Mouse (Mus musculus) intestine, embryonic 14.5 days (tissue): ENCODE measurements around the gene Aldh1a3. TPM values are rescaled to one million over a fixed set of nuclear protein-coding genes. Genes with fewer than 3 reads are reported as not detected.

Experiments
- ATAC-seq: fragments of 200-750 bp; cut with Nextera tagmentation; replicated peaks from 2 replicates; pipeline ENCODE4 v1.8.0; 2017; ENCODE audit warnings: low read depth, moderate number of reproducible peaks, moderate TSS enrichment, moderate library complexity; ENCODE audit not compliant: low FRiP score, low TSS enrichment
- DNase-seq: peaks from one replicate; pipeline ENCODE4 v3.0.0-alpha.2; 2018; ENCODE audit warnings: low spot score
- H3K27ac ChIP-seq: fragments of 300-500 bp; sonication (generic); 2 replicates; pipeline ENCODE4 v1.5.1; 2014; ENCODE audit warnings: low read depth, mild to moderate bottlenecking, control low read depth
- H3K27me3 ChIP-seq: fragments of 300-500 bp; sonication (generic); replicated peaks from 2 replicates; pipeline ENCODE4 v1.6.1; 2014; ENCODE audit warnings: low read length, control low read depth; ENCODE audit not compliant: control insufficient read depth, insufficient read depth
- H3K36me3 ChIP-seq: fragments of 300-500 bp; sonication (generic); 2 replicates; pipeline ENCODE4 v1.6.1; 2014; ENCODE audit warnings: low read length, control low read depth; ENCODE audit not compliant: control insufficient read depth, insufficient read depth
- H3K4me1 ChIP-seq: fragments of 300-500 bp; sonication (generic); replicated peaks from 2 replicates; pipeline ENCODE4 v1.6.1; 2014; ENCODE audit warnings: low read length, control low read depth, mixed read lengths; ENCODE audit not compliant: control insufficient read depth, insufficient read depth
- H3K4me2 ChIP-seq: fragments of 300-500 bp; sonication (generic); 2 replicates; pipeline ENCODE4 v1.6.1; 2014; ENCODE audit warnings: low read length
- H3K4me3 ChIP-seq: fragments of 300-500 bp; sonication (generic); 2 replicates; pipeline ENCODE4 v1.5.1; 2014; ENCODE audit warnings: low read depth, low read length, control low read depth, mixed read lengths
- H3K9ac ChIP-seq: fragments of 300-500 bp; sonication (generic); 2 replicates; pipeline ENCODE4 v1.6.1; 2014; ENCODE audit warnings: mild to moderate bottlenecking, low read length
- H3K9me3 ChIP-seq: fragments of 300-500 bp; sonication (generic); 2 replicates; pipeline ENCODE4 v1.6.1; 2016; ENCODE audit warnings: low read length, control low read depth; ENCODE audit not compliant: control insufficient read depth
- WGBS: fragments of 180-500 bp; shearing (Covaris S2); extraction: QIAGEN DNeasy Blood & Tissue Kit; methylation state at CpG from one replicate; pipeline ENCODE4 v1.1.7; 2014; 5-methylcytosine and 5-hydroxymethylcytosine counted together
- polyA plus RNA-seq: library from polyadenylated mRNA; unstranded; fragments of >200 nt; fragmentation: Nextera tagmentation; extraction: Ambion mirVana; gene quantifications from 2 replicates; pipeline ENCODE4 v1.2.1, GENCODE M21; 2014

The Aldh1a3 gene
- polyA plus RNA-seq, 1 experiment from 2014 or later = 8.5 TPM

DNA sequence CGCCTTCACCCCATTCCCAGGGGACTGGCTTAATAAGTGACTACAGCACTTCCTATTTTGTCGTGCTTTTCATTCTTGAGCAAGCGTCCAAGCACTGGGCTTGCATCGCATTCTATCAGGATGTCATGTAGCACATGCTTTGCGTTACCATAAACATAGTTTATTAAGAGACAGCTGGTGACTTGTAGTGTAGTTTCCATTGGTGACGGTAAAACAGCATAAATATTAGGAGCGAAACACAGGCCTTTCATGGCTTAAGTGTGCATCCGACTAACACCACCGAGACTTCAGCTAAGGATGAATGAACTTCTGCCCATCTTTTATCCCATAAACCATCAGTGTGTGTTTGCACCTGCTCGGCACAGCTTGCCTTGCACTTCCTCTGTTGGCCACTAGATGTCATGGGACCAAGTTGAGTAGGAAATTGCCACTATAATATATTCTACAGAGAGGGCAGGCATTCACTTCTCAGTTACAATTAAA lies 7.2 kb upstream of the Aldh1a3 start:
- H3K9ac ChIP-seq = no peak overlapping the region
- DNase-seq = peak; percentile 85
- H3K4me2 ChIP-seq = no peak overlapping the region
- no peaks in the 10 kb centered on the region for H3K36me3 ChIP-seq
- H3K27ac ChIP-seq = no peak overlapping the region
- peaks cover 3% of the 10 kb centered on the region; the same call in 1 of the 2 replicates for H3K27me3 ChIP-seq
- ATAC-seq = peak; percentile 38; the same call in 1 of the 2 replicates
- 28% methylated on average over 10 of the region's 10 CpGs for WGBS
- H3K4me1 ChIP-seq = no peaks in the 10 kb centered on the region
- H3K9me3 ChIP-seq = no peaks in the 10 kb centered on the region
- H3K4me3 ChIP-seq = no peak overlapping the region

DNA sequence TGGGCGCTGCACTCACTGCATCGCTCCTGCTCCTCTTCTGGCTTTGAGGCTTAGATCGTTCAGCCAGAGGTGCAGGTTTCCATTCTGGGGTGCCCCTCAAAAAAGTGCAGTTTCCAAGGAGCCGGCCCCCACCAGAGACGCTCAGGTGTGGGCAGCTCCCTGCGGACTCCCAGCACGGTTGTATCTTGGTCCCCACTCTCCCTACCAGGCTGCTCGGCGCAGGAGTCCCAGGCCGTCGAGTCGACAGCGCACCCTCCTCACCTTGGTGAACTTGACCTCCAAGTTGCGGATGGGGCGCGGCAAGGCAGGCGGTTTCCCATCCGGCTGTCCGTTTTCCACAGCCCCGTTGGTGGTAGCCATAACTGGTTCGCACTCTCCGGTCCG lies 272 bp downstream of the Aldh1a3 start:
- H3K27me3 ChIP-seq = peaks cover 54% of the 10 kb centered on the region
- peak overlapping the region; percentile 98 for H3K4me2 ChIP-seq
- H3K4me1 ChIP-seq = peaks cover 6% of the 10 kb centered on the region; the same call in 1 of the 2 replicates
- H3K36me3 ChIP-seq = no peaks in the 10 kb centered on the region
- WGBS = 2% methylated on average over 23 of the region's 23 CpGs
- H3K9ac ChIP-seq = peak overlapping the region; percentile 29
- H3K4me3 ChIP-seq = peak overlapping the region; percentile 55
- no peak overlapping the region for H3K27ac ChIP-seq
- no peaks in the 10 kb centered on the region for H3K9me3 ChIP-seq
- ATAC-seq = no peak
- DNase-seq = no peak

- Histone ChIP-seq H3K36me3 (no peaks in the 10 kb centered on the region), H3K4me1 (peaks cover 2% of the 10 kb centered on the region; the same call in 1 of the 2 replicates), H3K4me3 (no peak overlapping the region), H3K27ac (no peak overlapping the region), H3K9me3 (no peaks in the 10 kb centered on the region), H3K27me3 (peaks cover 25% of the 10 kb centered on the region), H3K4me2 (no peak overlapping the region), H3K9ac (no peak overlapping the region)
- 69% methylated on average over 8 of the region's 8 CpGs for whole genome bisulfite sequencing
- ATAC-seq (0 out of 2 replicates have a peak, but pooled peaks have one; percentile 32), DNase-seq (no peak)
Observed at GRCm38 (mm10) chr7:66421903-66422302, 5.4 kb downstream of the Aldh1a3 start.

- Histone ChIP-seq H3K27ac (no peak overlapping the region), H3K9ac (no peak overlapping the region), H3K27me3 (no peaks in the 10 kb centered on the region), H3K4me3 (no peak overlapping the region), H3K9me3 (no peaks in the 10 kb centered on the region), H3K4me2 (no peak overlapping the region), H3K36me3 (no peaks in the 10 kb centered on the region), H3K4me1 (no peaks in the 10 kb centered on the region)
- 51% methylated on average over 12 of the region's 12 CpGs for WGBS
- ATAC-seq (no peak), DNase-seq (no peak)
Observed at GRCm38 (mm10) chr7:66418981-66419380, 8.3 kb downstream of the Aldh1a3 start.

DNA sequence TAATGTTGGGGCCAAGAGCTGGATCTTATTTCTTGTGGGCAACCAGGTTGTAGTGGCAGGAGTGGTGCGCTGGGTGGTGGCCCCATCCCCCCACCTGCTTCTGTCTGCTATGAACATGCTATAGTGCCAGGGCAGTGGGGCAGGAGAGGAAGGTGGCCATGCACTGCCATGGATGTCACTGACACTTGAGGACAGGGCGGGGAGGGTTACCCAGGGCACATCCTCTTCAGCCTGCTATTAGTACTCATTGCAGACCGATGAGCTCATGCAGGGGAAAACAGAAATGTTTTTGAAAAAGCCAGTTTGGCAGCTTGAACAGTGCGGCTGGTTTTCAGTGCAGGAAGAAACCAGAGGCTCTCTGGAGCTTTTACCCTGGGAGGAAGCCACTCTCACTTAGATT lies 10.5 kb downstream of the Aldh1a3 start:
- Histone ChIP-seq H3K4me3 (no peak overlapping the region), H3K36me3 (no peaks in the 10 kb centered on the region), H3K4me1 (no peaks in the 10 kb centered on the region), H3K9me3 (no peaks in the 10 kb centered on the region), H3K4me2 (no peak overlapping the region), H3K27ac (no peak overlapping the region), H3K9ac (no peak overlapping the region), H3K27me3 (no peaks in the 10 kb centered on the region)
- ATAC-seq (no peak), DNase-seq (no peak)
- 75% methylated on average over 4 of the region's 4 CpGs for WGBS

- H3K4me3 ChIP-seq = no peak overlapping the region
- no peaks in the 10 kb centered on the region for H3K9me3 ChIP-seq
- no peak overlapping the region for H3K27ac ChIP-seq
- H3K9ac ChIP-seq = no peak overlapping the region
- H3K36me3 ChIP-seq = no peaks in the 10 kb centered on the region
- no peaks in the 10 kb centered on the region for H3K4me1 ChIP-seq
- no peak overlapping the region for H3K4me2 ChIP-seq
- DNase-seq = no peak
- no peaks in the 10 kb centered on the region for H3K27me3 ChIP-seq
- ATAC-seq = no peak
- WGBS = 79% methylated on average over 7 of the region's 7 CpGs
Observed at GRCm38 (mm10) chr7:66413093-66413492, 14.2 kb downstream of the Aldh1a3 start.

- Histone ChIP-seq H3K4me3 (no peak overlapping the region), H3K4me1 (peaks cover 17% of the 10 kb centered on the region; the same call in 1 of the 2 replicates), H3K9me3 (no peaks in the 10 kb centered on the region), H3K36me3 (no peaks in the 10 kb centered on the region), H3K4me2 (no peak overlapping the region), H3K27ac (no peak overlapping the region), H3K9ac (no peak overlapping the region), H3K27me3 (no peaks in the 10 kb centered on the region)
- ATAC-seq (no peak), DNase-seq (no peak)
- WGBS = 70% methylated on average over 6 of the region's 6 CpGs
Observed at GRCm38 (mm10) chr7:66409433-66409832, 17.9 kb downstream of the Aldh1a3 start.

GRCm38 (mm10) chr7:66406971-66407370 lies 20.3 kb downstream of the Aldh1a3 start:
- Histone ChIP-seq H3K4me1 (peaks cover 19% of the 10 kb centered on the region; the same call in 1 of the 2 replicates), H3K27me3 (no peaks in the 10 kb centered on the region), H3K4me2 (no peak overlapping the region), H3K9ac (no peak overlapping the region), H3K27ac (no peak overlapping the region), H3K36me3 (no peaks in the 10 kb centered on the region), H3K4me3 (no peak overlapping the region), H3K9me3 (no peaks in the 10 kb centered on the region)
- ATAC-seq (no peak), DNase-seq (no peak)
- 54% methylated on average over 8 of the region's 8 CpGs for WGBS

DNA sequence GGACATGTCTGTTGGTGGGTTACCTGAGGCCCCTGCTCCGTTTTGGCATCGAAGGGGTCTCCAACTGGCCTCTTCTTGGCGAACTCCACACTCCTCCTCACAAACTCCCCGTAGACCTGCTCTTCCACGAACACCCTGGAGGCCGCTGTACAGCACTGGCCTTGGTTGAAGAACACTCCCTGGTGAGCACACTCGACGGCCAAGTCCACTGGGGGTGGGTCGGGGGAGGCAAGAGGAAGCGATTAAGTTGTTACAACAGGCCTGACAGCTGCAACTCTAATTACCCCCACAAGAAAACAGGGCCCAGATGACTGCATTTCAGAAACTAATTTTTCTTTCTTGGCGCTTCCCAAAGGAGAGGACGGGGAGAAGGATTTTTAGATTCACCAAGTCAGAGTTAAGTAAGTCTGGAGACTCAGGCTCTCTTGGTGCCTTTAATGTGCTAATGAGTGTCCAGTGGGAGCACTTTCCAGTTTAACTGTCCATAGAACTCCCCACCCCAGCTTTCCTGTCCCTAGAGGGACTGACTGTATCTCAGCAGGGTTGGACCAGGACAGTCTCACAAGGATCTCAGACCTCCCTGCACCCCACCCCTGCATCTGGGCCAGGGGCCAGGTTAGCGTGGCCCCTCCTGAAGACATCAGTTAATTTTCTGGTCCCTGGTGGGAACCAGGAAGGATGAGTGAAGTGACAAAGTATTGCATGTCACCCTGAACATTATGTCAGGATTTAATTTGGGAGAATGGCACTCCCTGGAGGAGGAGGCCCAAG lies 21.2 kb downstream of the Aldh1a3 start:
- DNase-seq (no peak), ATAC-seq (no peak)
- H3K27ac ChIP-seq = no peak overlapping the region
- WGBS = 53% methylated on average over 13 of the region's 13 CpGs
- H3K27me3 ChIP-seq = no peaks in the 10 kb centered on the region
- H3K36me3 ChIP-seq = no peaks in the 10 kb centered on the region
- H3K9ac ChIP-seq = no peak overlapping the region
- H3K4me3 ChIP-seq = no peak overlapping the region
- H3K9me3 ChIP-seq = no peaks in the 10 kb centered on the region
- no peak overlapping the region for H3K4me2 ChIP-seq
- H3K4me1 ChIP-seq = peaks cover 22% of the 10 kb centered on the region; the same call in 1 of the 2 replicates
